Mouse (Mus musculus) heart, embryonic 10.5 days (tissue): ENCODE data around the gene Mindy4. TPM values are rescaled to one million over a fixed set of nuclear protein-coding genes. Genes with fewer than 3 reads are reported as not detected.

Experiments used
- DNase-seq: peaks from one replicate; pipeline ENCODE4 v3.0.0-alpha.2; 2017; ENCODE audit warnings: low spot score
- H3K27ac ChIP-seq: fragments of 300-500 bp; sonication (generic); 2 replicates; pipeline ENCODE4 v1.5.1; 2016; ENCODE audit warnings: mild to moderate bottlenecking
- H3K27me3 ChIP-seq: fragments of 300-500 bp; sonication (generic); 2 replicates; pipeline ENCODE4 v1.6.1; 2016; ENCODE audit warnings: mild to moderate bottlenecking; ENCODE audit not compliant: poor library complexity, insufficient read depth, severe bottlenecking
- H3K36me3 ChIP-seq: fragments of 300-500 bp; sonication (generic); 2 replicates; pipeline ENCODE4 v1.6.1; 2016; ENCODE audit warnings: mild to moderate bottlenecking, moderate library complexity
- H3K4me1 ChIP-seq: fragments of 300-500 bp; sonication (generic); 2 replicates; pipeline ENCODE4 v1.6.1; 2016; ENCODE audit warnings: mild to moderate bottlenecking
- H3K4me3 ChIP-seq: fragments of 300-500 bp; sonication (generic); 2 replicates; pipeline ENCODE4 v1.5.1; 2016; ENCODE audit warnings: mild to moderate bottlenecking, moderate library complexity
- H3K9me3 ChIP-seq: fragments of 300-500 bp; sonication (generic); 2 replicates; pipeline ENCODE4 v1.6.1; 2016; ENCODE audit warnings: mild to moderate bottlenecking, moderate library complexity
- WGBS: fragments of 180-500 bp; shearing (Covaris S2); methylation state at CpG from one replicate; pipeline ENCODE4 v1.1.7; 2016; 5-methylcytosine and 5-hydroxymethylcytosine counted together
- polyA plus RNA-seq: library from polyadenylated mRNA; unstranded; fragments of >200 nt; fragmentation: Nextera tagmentation; extraction: Ambion mirVana; gene quantifications from 2 replicates; pipeline ENCODE4 v1.2.1, GENCODE M21; 2016

Mindy4 gene
- polyA plus RNA-seq, 1 experiment from 2014 or later, result 9.7 TPM

DNA sequence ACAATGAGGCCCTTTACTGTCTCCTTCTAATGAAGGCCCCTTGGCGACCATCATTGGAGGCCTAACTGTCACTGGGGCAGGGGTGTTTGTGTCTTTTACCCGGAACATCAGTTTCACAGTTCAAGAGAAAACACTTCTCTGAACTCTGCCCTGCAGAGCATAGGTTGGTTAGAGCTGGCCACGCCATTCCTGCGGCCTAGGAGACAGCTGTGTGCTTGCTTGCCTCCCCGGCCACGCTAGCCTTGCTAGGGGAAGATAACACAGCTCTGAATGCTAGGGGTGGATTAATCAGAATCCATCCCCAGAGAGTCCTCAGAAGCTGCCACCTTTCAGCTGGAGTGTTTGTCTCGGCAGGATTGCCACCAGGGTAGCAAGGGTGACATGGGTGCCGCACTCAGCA, 96.3 kb downstream of the Mindy4 start:
- Histone ChIP-seq H3K36me3 (0 out of 2 replicates have a peak, but pooled peaks cover 6% of the 10 kb centered on the region), H3K4me1 (0 out of 2 replicates have a peak, but pooled peaks cover 5% of the 10 kb centered on the region), H3K9me3 (no peaks in the 10 kb centered on the region), H3K27ac (no peak overlapping the region), H3K27me3 (peaks cover 19% of the 10 kb centered on the region; the same call in 1 of the 2 replicates), H3K4me3 (no peak overlapping the region)
- no peak for DNase-seq
- 77% methylated on average over 8 of the region's 8 CpGs for WGBS

DNA sequence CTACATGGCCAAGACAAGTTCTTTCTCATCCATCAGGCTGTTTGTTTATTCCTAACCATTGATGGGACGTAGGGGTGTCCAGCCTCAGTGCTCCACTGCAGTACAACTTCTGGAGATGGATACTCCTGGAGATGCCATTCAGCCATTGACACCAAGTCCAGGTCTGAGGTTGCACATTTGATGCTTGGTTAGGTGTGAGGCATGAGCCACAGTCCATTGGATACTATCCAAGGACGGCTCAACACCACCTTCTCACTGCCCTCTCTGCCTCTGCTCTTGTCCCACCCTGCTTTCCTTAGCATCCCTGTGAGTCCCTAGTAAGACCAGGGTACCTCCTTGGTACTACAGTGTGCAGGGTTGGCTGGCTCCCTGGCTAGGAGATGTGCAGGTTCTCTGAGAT, 96.7 kb downstream of the Mindy4 start:
- peaks cover 19% of the 10 kb centered on the region; the same call in 1 of the 2 replicates for H3K27me3 ChIP-seq
- WGBS, result 82% methylated on average over 2 of the region's 2 CpGs
- no peak for DNase-seq
- 0 out of 2 replicates have a peak, but pooled peaks cover 6% of the 10 kb centered on the region for H3K36me3 ChIP-seq
- H3K27ac ChIP-seq, result no peak overlapping the region
- no peak overlapping the region for H3K4me3 ChIP-seq
- 0 out of 2 replicates have a peak, but pooled peaks cover 5% of the 10 kb centered on the region for H3K4me1 ChIP-seq
- H3K9me3 ChIP-seq, result no peaks in the 10 kb centered on the region

DNA sequence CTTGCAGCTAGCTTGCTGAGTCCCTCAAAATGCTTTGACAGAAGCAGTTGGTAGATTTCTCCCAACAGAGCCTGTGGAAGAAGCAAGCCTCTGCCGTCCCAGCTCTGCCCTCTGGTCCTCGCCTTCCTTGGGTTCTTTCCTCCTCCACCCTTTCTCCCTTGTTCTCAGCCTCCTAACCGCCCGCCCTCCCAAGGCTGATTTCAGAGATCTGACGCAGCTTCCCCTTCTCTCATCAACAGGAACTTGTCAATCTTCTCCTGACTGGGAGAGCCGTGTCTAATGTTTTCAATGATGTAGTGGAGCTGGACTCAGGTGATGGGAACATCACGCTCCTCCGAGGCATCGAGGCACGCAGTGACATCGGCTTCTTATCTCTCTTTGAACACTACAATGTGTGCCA, 97.5 kb downstream of the Mindy4 start:
- Histone ChIP-seq H3K4me1 (0 out of 2 replicates have a peak, but pooled peaks cover 5% of the 10 kb centered on the region), H3K9me3 (no peaks in the 10 kb centered on the region), H3K4me3 (no peak overlapping the region), H3K27ac (no peak overlapping the region), H3K36me3 (0 out of 2 replicates have a peak, but pooled peaks cover 6% of the 10 kb centered on the region), H3K27me3 (peaks cover 19% of the 10 kb centered on the region; the same call in 1 of the 2 replicates)
- DNase-seq, result no peak
- WGBS, result 68% methylated on average over 11 of the region's 11 CpGs

DNA sequence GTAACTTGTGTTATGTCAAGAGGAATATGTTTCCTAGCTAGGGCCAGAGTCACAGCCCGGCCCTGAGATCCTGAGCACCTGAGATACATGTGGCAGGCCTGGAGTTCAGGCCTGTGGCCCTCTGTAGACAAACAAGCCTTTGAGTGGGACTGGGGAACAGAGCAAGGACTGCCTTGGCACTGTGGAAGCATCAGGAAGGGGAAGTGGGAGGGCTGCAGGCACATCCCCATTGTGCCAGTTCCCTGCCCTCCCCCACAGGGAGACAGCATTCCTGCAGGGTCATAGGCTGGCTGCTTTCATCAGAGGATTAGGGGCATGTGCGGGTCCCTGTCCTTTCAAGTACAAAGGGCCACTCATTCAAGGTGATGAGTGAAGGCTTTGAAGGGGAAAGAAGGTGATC, 107.0 kb downstream of the Mindy4 start:
- H3K4me3 ChIP-seq, result no peak overlapping the region
- H3K9me3 ChIP-seq, result no peaks in the 10 kb centered on the region
- H3K27me3 ChIP-seq, result peaks cover 57% of the 10 kb centered on the region
- no peak overlapping the region for H3K27ac ChIP-seq
- DNase-seq, result no peak
- peaks cover 2% of the 10 kb centered on the region; the same call in 1 of the 2 replicates for H3K36me3 ChIP-seq
- WGBS, result 25% methylated on average over 2 of the region's 2 CpGs
- H3K4me1 ChIP-seq, result peaks cover 15% of the 10 kb centered on the region; the same call in 1 of the 2 replicates

DNA sequence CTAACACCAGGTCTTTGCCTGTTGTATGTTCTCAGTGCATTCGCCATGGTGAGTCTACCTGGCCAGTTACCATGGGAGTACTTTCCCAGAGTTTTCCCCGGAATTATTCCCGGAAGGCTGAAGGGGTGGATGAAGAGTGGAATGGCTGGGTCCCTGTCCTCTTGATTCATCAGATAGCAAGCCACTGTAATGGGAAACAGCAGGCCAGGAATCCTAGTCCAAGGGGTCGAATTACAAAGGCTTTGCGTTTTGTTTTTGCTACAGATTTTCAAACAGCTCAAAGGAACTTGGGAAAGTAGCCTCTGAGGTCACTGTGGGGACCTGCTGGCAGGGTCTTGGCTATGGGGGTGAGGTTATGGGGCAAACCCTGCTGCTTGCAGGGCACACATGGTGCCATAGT, 108.8 kb downstream of the Mindy4 start:
- peaks cover 2% of the 10 kb centered on the region; the same call in 1 of the 2 replicates for H3K36me3 ChIP-seq
- H3K27me3 ChIP-seq, result peaks cover 46% of the 10 kb centered on the region
- H3K9me3 ChIP-seq, result no peaks in the 10 kb centered on the region
- H3K4me3 ChIP-seq, result no peak overlapping the region
- 43% methylated on average over 5 of the region's 5 CpGs for WGBS
- peaks cover 15% of the 10 kb centered on the region; the same call in 1 of the 2 replicates for H3K4me1 ChIP-seq
- DNase-seq, result no peak
- H3K27ac ChIP-seq, result peak overlapping the region; percentile 42; the same call in 1 of the 2 replicates

DNA sequence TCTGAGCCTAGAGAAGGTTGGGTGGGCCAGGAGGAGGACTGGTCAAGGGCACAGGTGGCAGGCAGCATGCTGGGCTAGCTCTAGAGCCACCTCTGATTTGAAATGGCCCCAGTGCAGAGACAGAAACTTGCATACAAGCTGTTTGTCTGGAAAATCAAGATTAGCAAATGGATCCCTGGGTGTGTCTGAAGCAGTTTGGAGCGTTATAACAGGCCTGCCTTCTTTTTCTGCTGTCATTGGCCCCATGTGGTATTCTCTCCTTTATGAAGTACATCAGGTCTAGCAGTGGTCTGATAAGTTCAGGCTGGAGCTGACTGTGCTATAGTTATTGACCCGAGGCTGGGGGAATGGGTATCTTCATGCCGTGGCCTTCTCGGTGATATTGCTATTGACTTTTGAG, 110.7 kb downstream of the Mindy4 start:
- H3K4me3 ChIP-seq, result no peak overlapping the region
- H3K4me1 ChIP-seq, result peaks cover 22% of the 10 kb centered on the region; the same call in 1 of the 2 replicates
- peaks cover 37% of the 10 kb centered on the region; the same call in 1 of the 2 replicates for H3K27me3 ChIP-seq
- no peak for DNase-seq
- no peaks in the 10 kb centered on the region for H3K36me3 ChIP-seq
- no peaks in the 10 kb centered on the region for H3K9me3 ChIP-seq
- 80% methylated on average over 4 of the region's 4 CpGs for WGBS
- no peak overlapping the region for H3K27ac ChIP-seq

DNA sequence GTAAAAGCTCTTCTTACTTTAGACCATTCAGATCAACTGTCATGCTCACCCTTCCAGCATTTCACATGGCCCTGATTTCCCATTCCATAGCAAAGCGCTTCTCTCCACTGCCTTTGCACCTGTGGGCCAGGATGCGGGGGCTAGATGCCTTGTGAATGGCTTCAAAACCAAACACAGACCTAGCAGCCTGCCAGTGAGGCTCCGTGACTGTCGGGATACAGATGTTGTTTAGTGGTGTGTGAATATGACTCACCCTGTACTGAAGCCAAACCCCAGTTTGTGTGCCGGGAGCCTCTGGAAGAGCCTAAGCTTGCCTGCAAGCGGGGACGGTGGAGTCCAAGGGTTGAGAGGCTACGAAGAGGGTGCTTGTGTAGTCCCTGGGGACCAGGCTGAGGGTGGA, 111.4 kb downstream of the Mindy4 start:
- Histone ChIP-seq H3K27me3 (peaks cover 39% of the 10 kb centered on the region; the same call in 1 of the 2 replicates), H3K27ac (no peak overlapping the region), H3K4me1 (peaks cover 28% of the 10 kb centered on the region), H3K9me3 (no peaks in the 10 kb centered on the region), H3K36me3 (no peaks in the 10 kb centered on the region), H3K4me3 (no peak overlapping the region)
- WGBS, result 84% methylated on average over 8 of the region's 8 CpGs
- no peak for DNase-seq

DNA sequence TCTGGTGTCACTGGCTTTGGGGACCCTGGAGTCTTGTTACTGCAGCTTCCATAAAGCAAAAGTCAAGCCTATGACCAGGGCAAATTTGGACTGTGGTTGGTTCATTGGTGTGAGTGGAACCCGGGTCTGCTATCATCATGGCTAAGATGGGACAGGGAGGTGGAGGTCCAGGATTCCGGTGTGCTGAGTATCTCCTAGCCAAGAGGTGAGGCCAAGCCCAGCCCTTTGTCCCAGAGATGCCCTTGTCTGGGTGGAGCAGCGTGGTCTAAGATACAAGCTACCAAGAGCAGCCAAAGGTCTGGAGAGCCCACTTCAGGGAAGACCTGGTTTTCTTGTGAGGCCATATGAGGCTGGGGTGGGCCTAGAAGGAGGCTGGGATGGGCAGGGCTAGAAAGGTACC, 115.4 kb downstream of the Mindy4 start:
- H3K4me3 ChIP-seq, result no peak overlapping the region
- no peak for DNase-seq
- 84% methylated on average over 3 of the region's 3 CpGs for WGBS
- H3K36me3 ChIP-seq, result no peaks in the 10 kb centered on the region
- peaks cover 18% of the 10 kb centered on the region for H3K27me3 ChIP-seq
- H3K27ac ChIP-seq, result no peak overlapping the region
- H3K4me1 ChIP-seq, result peaks cover 32% of the 10 kb centered on the region
- H3K9me3 ChIP-seq, result no peaks in the 10 kb centered on the region

DNA sequence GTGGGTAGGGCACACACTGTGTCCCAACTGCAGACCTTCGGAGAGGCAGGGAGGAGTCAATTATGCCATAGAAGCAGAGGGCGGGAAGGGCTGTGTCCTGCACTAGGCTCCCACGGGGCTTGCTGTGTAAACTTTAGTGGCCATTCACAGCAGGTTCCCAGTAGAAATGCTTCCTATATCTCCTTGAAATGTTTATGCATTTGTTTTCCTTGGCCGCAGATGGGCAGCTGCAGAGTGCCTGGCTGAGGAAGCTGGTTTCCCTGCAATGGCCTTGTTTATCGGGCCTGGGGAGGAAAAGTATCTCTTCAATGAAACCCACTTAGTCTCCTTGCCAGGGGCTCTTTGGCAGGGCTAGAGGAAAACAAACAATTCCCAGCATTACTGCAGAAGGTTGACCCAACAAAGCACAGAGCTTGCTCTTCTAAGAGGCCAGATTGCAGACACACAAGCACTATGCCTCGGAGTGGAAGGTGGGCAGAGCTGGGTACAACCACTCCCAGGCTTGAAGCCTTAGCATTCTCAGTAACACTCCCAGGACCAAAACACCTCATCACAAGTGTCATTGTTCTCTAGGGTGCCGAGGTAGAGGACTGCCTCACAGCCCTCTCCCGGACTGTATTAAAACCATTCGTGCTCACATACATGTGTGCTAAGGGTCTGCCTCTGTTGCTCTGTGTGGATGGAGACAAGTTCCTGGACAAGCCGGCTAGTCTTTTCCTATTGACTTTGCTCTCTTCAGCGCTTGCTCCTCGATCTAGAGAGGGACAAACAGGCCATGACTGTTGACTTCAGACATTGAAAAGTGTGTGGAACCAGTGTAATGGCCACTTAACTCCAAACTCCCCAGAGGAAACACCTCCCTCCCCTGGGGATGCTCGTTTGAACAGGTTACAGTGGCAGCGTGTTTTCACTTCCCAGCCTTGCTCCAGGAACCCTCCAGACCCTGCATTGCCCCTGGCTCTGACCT, 116.7 kb downstream of the Mindy4 start:
- DNase-seq, result no peak
- peaks cover 39% of the 10 kb centered on the region for H3K4me1 ChIP-seq
- 60% methylated on average over 14 of the region's 14 CpGs for WGBS
- H3K27ac ChIP-seq, result 0 out of 2 replicates have a peak overlapping the region, but pooled peaks have one; percentile 23
- no peaks in the 10 kb centered on the region for H3K36me3 ChIP-seq
- no peak overlapping the region for H3K4me3 ChIP-seq
- H3K27me3 ChIP-seq, result peaks cover 6% of the 10 kb centered on the region
- no peaks in the 10 kb centered on the region for H3K9me3 ChIP-seq

DNA sequence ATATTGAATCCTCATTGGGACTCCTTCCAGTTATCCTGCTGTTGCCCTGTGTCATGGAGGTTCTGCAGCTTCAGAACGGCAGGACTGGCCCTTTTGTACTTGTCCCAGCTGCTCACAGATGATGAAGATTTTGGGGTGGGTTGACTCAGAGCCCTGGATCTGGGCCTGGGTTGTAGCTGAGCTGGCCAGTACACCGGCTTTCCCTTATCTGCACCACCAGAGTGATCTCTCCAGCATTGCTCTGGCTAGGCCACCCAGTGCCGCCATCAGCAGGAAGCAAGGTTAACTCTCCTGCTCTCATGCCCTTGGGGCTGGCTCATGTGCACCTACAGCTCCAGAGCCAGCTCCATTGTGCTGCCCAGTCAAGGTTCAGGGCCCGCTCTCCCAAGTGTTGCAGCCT, 117.7 kb downstream of the Mindy4 start:
- H3K27ac ChIP-seq, result no peak overlapping the region
- no peaks in the 10 kb centered on the region for H3K9me3 ChIP-seq
- H3K4me1 ChIP-seq, result peaks cover 39% of the 10 kb centered on the region
- no peak for DNase-seq
- WGBS, result 45% methylated on average over 4 of the region's 4 CpGs
- H3K27me3 ChIP-seq, result peaks cover 6% of the 10 kb centered on the region
- H3K36me3 ChIP-seq, result no peaks in the 10 kb centered on the region
- no peak overlapping the region for H3K4me3 ChIP-seq

DNA sequence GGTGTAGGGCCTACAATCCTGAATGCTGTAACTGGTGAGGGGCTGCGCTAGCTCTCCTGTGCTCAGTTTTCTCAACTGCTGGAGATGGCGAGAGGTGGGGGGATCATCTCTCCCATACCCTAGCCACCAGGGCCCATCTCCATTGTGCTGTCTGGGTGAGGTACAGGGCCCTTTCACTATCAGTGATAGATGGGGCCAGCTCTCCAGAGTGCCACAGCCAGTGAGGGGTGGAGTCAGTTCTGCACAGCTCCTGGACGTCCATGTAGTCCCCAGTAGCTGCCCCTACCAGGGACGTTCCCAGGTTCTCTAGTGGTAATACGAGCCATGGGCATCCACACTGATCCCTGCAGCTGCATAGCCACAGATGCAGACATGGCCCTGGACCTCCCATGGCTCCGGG, 118.3 kb downstream of the Mindy4 start:
- no peak for DNase-seq
- no peak overlapping the region for H3K4me3 ChIP-seq
- H3K4me1 ChIP-seq, result peaks cover 46% of the 10 kb centered on the region
- no peak overlapping the region for H3K27ac ChIP-seq
- peaks cover 10% of the 10 kb centered on the region for H3K27me3 ChIP-seq
- H3K9me3 ChIP-seq, result no peaks in the 10 kb centered on the region
- H3K36me3 ChIP-seq, result no peaks in the 10 kb centered on the region
- WGBS, result 57% methylated on average over 6 of the region's 6 CpGs

DNA sequence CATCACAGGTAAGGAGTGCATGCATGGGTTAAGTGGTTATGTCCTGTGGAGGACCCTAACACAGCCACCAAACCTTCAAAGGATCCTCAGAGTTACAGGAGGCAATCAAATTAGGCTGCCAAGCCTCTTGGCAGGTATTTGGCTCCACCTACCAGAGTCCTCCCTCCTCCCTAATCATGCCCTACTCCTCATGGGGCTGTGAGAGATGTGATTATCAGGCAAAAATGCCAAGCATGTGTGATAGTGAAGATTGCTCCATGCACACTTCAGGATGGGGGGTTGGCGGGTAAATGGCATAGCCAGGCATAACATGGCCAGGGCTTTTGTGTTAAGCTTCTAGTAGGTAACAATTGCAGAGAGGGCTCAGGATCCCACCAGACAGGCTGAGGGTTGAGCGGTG, 119.8 kb downstream of the Mindy4 start:
- Histone ChIP-seq H3K36me3 (no peaks in the 10 kb centered on the region), H3K9me3 (no peaks in the 10 kb centered on the region), H3K27me3 (peaks cover 16% of the 10 kb centered on the region), H3K4me3 (no peak overlapping the region), H3K27ac (no peak overlapping the region), H3K4me1 (peaks cover 60% of the 10 kb centered on the region)
- 82% methylated on average over 2 of the region's 2 CpGs for WGBS
- no peak for DNase-seq
